Mouse (Mus musculus): Measurements from ENCODE around the gene Tbc1d4.

Gene Tbc1d4

GRCm38 (mm10) chr14:101532090-101532695, 76.8 kb downstream of the Tbc1d4 start:
- DNase-seq (ENCODE audit: low spot score in 2 of 2): no peak

GRCm38 (mm10) chr14:101530455-101530854, 78.5 kb downstream of the Tbc1d4 start:
- DNase-seq (ENCODE audit: low spot score in 2 of 2): no peak

GRCm38 (mm10) chr14:101529194-101529593, 79.8 kb downstream of the Tbc1d4 start:
- DNase-seq (ENCODE audit: low spot score in 2 of 2): no peak

GRCm38 (mm10) chr14:101527420-101527996, 81.5 kb downstream of the Tbc1d4 start:
- no peak for DNase-seq (ENCODE audit: low spot score in 2 of 2)

GRCm38 (mm10) chr14:101526478-101526877, 82.5 kb downstream of the Tbc1d4 start:
- no peak for DNase-seq (ENCODE audit: low spot score in 2 of 2)

GRCm38 (mm10) chr14:101519964-101520363, 89.0 kb downstream of the Tbc1d4 start:
- DNase-seq (ENCODE audit: low spot score in 2 of 2): no peak

GRCm38 (mm10) chr14:101518259-101518658, 90.7 kb downstream of the Tbc1d4 start:
- DNase-seq (ENCODE audit: low spot score in 2 of 2): no peak

- DNase-seq (ENCODE audit: low spot score in 2 of 2): no peak
Measured at GRCm38 (mm10) chr14:101517801-101518200, 91.2 kb downstream of the Tbc1d4 start.

- no peak for DNase-seq (ENCODE audit: low spot score in 2 of 2)
Measured at GRCm38 (mm10) chr14:101517341-101517740, 91.7 kb downstream of the Tbc1d4 start.

- no peak for DNase-seq (ENCODE audit: low spot score in 2 of 2)
Measured at GRCm38 (mm10) chr14:101516864-101517263, 92.1 kb downstream of the Tbc1d4 start.

- no peak for DNase-seq (ENCODE audit: low spot score in 2 of 2)
Measured at GRCm38 (mm10) chr14:101516031-101516430, 93.0 kb downstream of the Tbc1d4 start.

- no peak for DNase-seq (ENCODE audit: low spot score in 2 of 2)
Measured at GRCm38 (mm10) chr14:101515271-101515670, 93.7 kb downstream of the Tbc1d4 start.

- DNase-seq (ENCODE audit: low spot score in 2 of 2): no peak
Measured at GRCm38 (mm10) chr14:101514557-101514971, 94.4 kb downstream of the Tbc1d4 start.

- DNase-seq (ENCODE audit: low spot score in 2 of 2): no peak
Measured at GRCm38 (mm10) chr14:101513163-101513562, 95.8 kb downstream of the Tbc1d4 start.

- DNase-seq (ENCODE audit: low spot score in 2 of 2): no peak
Measured at GRCm38 (mm10) chr14:101511410-101511809, 97.6 kb downstream of the Tbc1d4 start.

- peak; percentile 52 to 72 for DNase-seq (ENCODE audit: low spot score in 2 of 2)
Measured at GRCm38 (mm10) chr14:101510540-101511313, 98.3 kb downstream of the Tbc1d4 start.

GRCm38 (mm10) chr14:101509759-101510158, 99.2 kb downstream of the Tbc1d4 start:
- no peak for DNase-seq (ENCODE audit: low spot score in 2 of 2)

- no peak for DNase-seq (ENCODE audit: low spot score in 2 of 2)
Measured at GRCm38 (mm10) chr14:101507956-101508355, 101.0 kb downstream of the Tbc1d4 start.

- DNase-seq (ENCODE audit: low spot score in 2 of 2): no peak
Measured at GRCm38 (mm10) chr14:101507146-101507545, 101.8 kb downstream of the Tbc1d4 start.

- no peak for DNase-seq (ENCODE audit: low spot score in 2 of 2)
Measured at GRCm38 (mm10) chr14:101505805-101506204, 103.2 kb downstream of the Tbc1d4 start.

- no peak for DNase-seq (ENCODE audit: low spot score in 2 of 2)
Measured at GRCm38 (mm10) chr14:101504473-101505200, 104.4 kb downstream of the Tbc1d4 start.
